Mouse (Mus musculus): Measurements from ENCODE around the gene Prss1. TPM values are rescaled to one million over a fixed set of nuclear protein-coding genes. Genes with fewer than 3 reads are reported as not detected.
"Not testable (repeated sequence)": the region's sequence is repeated elsewhere in the genome, so short reads cannot be mapped to it uniquely, and the experiment has no call there.

Prss1 gene
- polyA plus RNA-seq (2014; fragmentation: Nextera tagmentation; extraction: Ambion mirVana): not detected in 2 replicates

GRCm38 (mm10) chr6:41458632-41459031 is at the start of gene Prss1:
Gene Prss1, plus strand, starts transcription at chr6:41458932.
- not testable (repeated sequence) for DNase-seq (ENCODE audit: low spot score); H3K4me2 ChIP-seq; H3K9ac ChIP-seq (ENCODE audit: low read depth, low read length); H3K4me1 ChIP-seq (replicated peaks; ENCODE audit: control insufficient read depth, insufficient read depth, low read length); ATAC-seq (replicated peaks; ENCODE audit: low FRiP score); H3K4me3 ChIP-seq (ENCODE audit: low read depth, low read length); H3K9me3 ChIP-seq (ENCODE audit: control insufficient read depth, low read length); H3K36me3 ChIP-seq (ENCODE audit: control insufficient read depth, insufficient read depth, low read length); H3K27ac ChIP-seq (ENCODE audit: low read depth, low read length); H3K27me3 ChIP-seq (replicated peaks; ENCODE audit: control insufficient read depth, insufficient read depth, low read length)

- ATAC-seq (replicated peaks; ENCODE audit: low FRiP score): not testable (repeated sequence)
- 75% methylated on average over 1 of the region's 2 CpGs for WGBS
Measured at GRCm38 (mm10) chr6:41442261-41442660, 16.5 kb upstream of the Prss1 start.

GRCm38 (mm10) chr6:41446045-41446444 is 12.7 kb upstream of the Prss1 start, which contains the start of gene Gm10334:
Gene Gm10334, minus strand, starts transcription at chr6:41446145.
- not testable (repeated sequence) for H3K4me2 ChIP-seq; H3K9ac ChIP-seq (ENCODE audit: low read depth, low read length); ATAC-seq (replicated peaks; ENCODE audit: low FRiP score); H3K27me3 ChIP-seq (replicated peaks; ENCODE audit: control insufficient read depth, insufficient read depth, low read length); H3K27ac ChIP-seq (ENCODE audit: low read depth, low read length); H3K4me1 ChIP-seq (replicated peaks; ENCODE audit: control insufficient read depth, insufficient read depth, low read length); DNase-seq (ENCODE audit: low spot score); H3K36me3 ChIP-seq (ENCODE audit: control insufficient read depth, insufficient read depth, low read length); H3K9me3 ChIP-seq (ENCODE audit: control insufficient read depth, low read length); H3K4me3 ChIP-seq (ENCODE audit: low read depth, low read length)

More at GRCm38 (mm10) chr6:41442261-41442660, 16.5 kb upstream of the Prss1 start:
- not testable (repeated sequence) for H3K4me1 ChIP-seq (replicated peaks; ENCODE audit: control insufficient read depth, insufficient read depth, low read length); H3K4me3 ChIP-seq (ENCODE audit: low read depth, low read length); H3K27me3 ChIP-seq (replicated peaks; ENCODE audit: control insufficient read depth, insufficient read depth, low read length); H3K4me2 ChIP-seq; H3K9me3 ChIP-seq (ENCODE audit: control insufficient read depth, low read length); H3K27ac ChIP-seq (ENCODE audit: low read depth, low read length); DNase-seq (ENCODE audit: low spot score); H3K36me3 ChIP-seq (ENCODE audit: control insufficient read depth, insufficient read depth, low read length); H3K9ac ChIP-seq (ENCODE audit: low read depth, low read length)

- H3K9ac ChIP-seq (ENCODE audit: low read depth, low read length): no peak overlapping the region
- H3K27ac ChIP-seq (ENCODE audit: low read depth, low read length): no peak overlapping the region
- DNase-seq (ENCODE audit: low spot score) (no peak), ATAC-seq (replicated peaks; ENCODE audit: low FRiP score) (no peak)
- H3K4me2 ChIP-seq: no peak overlapping the region
- H3K36me3 ChIP-seq (ENCODE audit: control insufficient read depth, insufficient read depth, low read length): no peaks in the 10 kb centered on the region
- no peak overlapping the region for H3K4me3 ChIP-seq (ENCODE audit: low read depth, low read length)
- H3K9me3 ChIP-seq (ENCODE audit: control insufficient read depth, low read length): no peaks in the 10 kb centered on the region
- 72% methylated on average over 3 of the region's 3 CpGs for WGBS
- H3K4me1 ChIP-seq (replicated peaks; ENCODE audit: control insufficient read depth, insufficient read depth, low read length): no peaks in the 10 kb centered on the region
- H3K27me3 ChIP-seq (replicated peaks; ENCODE audit: control insufficient read depth, insufficient read depth, low read length): no peaks in the 10 kb centered on the region
Measured at GRCm38 (mm10) chr6:41499374-41499773, 40.6 kb downstream of the Prss1 start.

DNA sequence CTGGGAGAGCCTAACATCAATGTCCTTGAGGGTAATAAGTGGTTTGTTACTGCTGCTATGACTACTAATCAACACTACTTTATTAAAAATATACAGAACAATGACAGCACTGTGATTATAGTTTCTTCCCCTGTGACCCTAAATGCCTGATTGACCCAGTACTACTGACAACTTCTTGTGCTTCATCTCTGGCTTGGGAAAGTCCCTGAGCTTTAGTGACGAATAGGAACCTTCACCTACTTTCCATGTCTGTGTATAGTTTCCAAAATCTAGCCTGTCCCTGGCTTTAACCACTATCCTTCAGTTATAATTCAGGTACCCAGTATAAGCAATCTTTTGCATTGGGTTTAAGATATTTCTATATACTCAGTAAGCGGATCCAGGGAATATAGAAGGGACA is 46.2 kb downstream of the Prss1 start:
- H3K9ac ChIP-seq (ENCODE audit: low read depth, low read length): no peak overlapping the region
- no peak overlapping the region for H3K4me2 ChIP-seq
- ATAC-seq (replicated peaks; ENCODE audit: low FRiP score) (no peak), DNase-seq (ENCODE audit: low spot score) (no peak)
- no peaks in the 10 kb centered on the region for H3K27me3 ChIP-seq (replicated peaks; ENCODE audit: control insufficient read depth, insufficient read depth, low read length)
- no peaks in the 10 kb centered on the region for H3K9me3 ChIP-seq (ENCODE audit: control insufficient read depth, low read length)
- WGBS: 77% methylated on average over 2 of the region's 2 CpGs
- no peaks in the 10 kb centered on the region for H3K4me1 ChIP-seq (replicated peaks; ENCODE audit: control insufficient read depth, insufficient read depth, low read length)
- no peaks in the 10 kb centered on the region for H3K36me3 ChIP-seq (ENCODE audit: control insufficient read depth, insufficient read depth, low read length)
- H3K4me3 ChIP-seq (ENCODE audit: low read depth, low read length): no peak overlapping the region
- H3K27ac ChIP-seq (ENCODE audit: low read depth, low read length): no peak overlapping the region

- Histone ChIP-seq H3K27me3 (replicated peaks; ENCODE audit: control insufficient read depth, insufficient read depth, low read length) (no peaks in the 10 kb centered on the region), H3K27ac (ENCODE audit: low read depth, low read length) (no peak overlapping the region), H3K4me1 (replicated peaks; ENCODE audit: control insufficient read depth, insufficient read depth, low read length) (no peaks in the 10 kb centered on the region), H3K4me3 (ENCODE audit: low read depth, low read length) (no peak overlapping the region), H3K9ac (ENCODE audit: low read depth, low read length) (no peak overlapping the region), H3K36me3 (ENCODE audit: control insufficient read depth, insufficient read depth, low read length) (no peaks in the 10 kb centered on the region), H3K4me2 (no peak overlapping the region), H3K9me3 (ENCODE audit: control insufficient read depth, low read length) (no peaks in the 10 kb centered on the region)
- ATAC-seq (replicated peaks; ENCODE audit: low FRiP score): no peak
- no peak for DNase-seq (ENCODE audit: low spot score)
- WGBS: 66% methylated on average over 6 of the region's 6 CpGs
Measured at GRCm38 (mm10) chr6:41505323-41505722, 46.6 kb downstream of the Prss1 start.

Other genes with a start within 250 kb of the Prss1 start
- not detected in 2 replicates for gene Try4, start 156.7 kb upstream of the Prss1 start, polyA plus RNA-seq (2014; fragmentation: Nextera tagmentation; extraction: Ambion mirVana)
- not detected in 2 replicates for gene Try5, start 142.1 kb upstream of the Prss1 start, polyA plus RNA-seq (2014; fragmentation: Nextera tagmentation; extraction: Ambion mirVana)
- not detected in 2 replicates for gene Try10, start 104.8 kb upstream of the Prss1 start, polyA plus RNA-seq (2014; fragmentation: Nextera tagmentation; extraction: Ambion mirVana)
- gene Prss3, start 81.3 kb upstream of the Prss1 start, polyA plus RNA-seq (2014; fragmentation: Nextera tagmentation; extraction: Ambion mirVana): not detected in 2 replicates
- gene Gm5771, start 66.6 kb upstream of the Prss1 start, polyA plus RNA-seq (2014; fragmentation: Nextera tagmentation; extraction: Ambion mirVana): not detected in 2 replicates
- gene Gm10334, start 12.8 kb upstream of the Prss1 start, polyA plus RNA-seq (2014; fragmentation: Nextera tagmentation; extraction: Ambion mirVana): not detected in 2 replicates
- 0.22 TPM in 1 of 2 replicates, not detected in the other for gene Prss2, start 62.9 kb downstream of the Prss1 start, polyA plus RNA-seq (2014; fragmentation: Nextera tagmentation; extraction: Ambion mirVana)
- 5.7 and 6.3 TPM in 2 replicates for gene Ephb6, start 146.6 kb downstream of the Prss1 start, polyA plus RNA-seq (2014; fragmentation: Nextera tagmentation; extraction: Ambion mirVana)
- gene Trpv6, start 177.5 kb downstream of the Prss1 start, polyA plus RNA-seq (2014; fragmentation: Nextera tagmentation; extraction: Ambion mirVana): 0.07 and 0.27 TPM in 2 replicates
- gene Trpv5, start 221.8 kb downstream of the Prss1 start, polyA plus RNA-seq (2014; fragmentation: Nextera tagmentation; extraction: Ambion mirVana): 0.07 TPM in 1 of 2 replicates, not detected in the other
- not detected in 2 replicates for gene Llcfc1, start 225.5 kb downstream of the Prss1 start, polyA plus RNA-seq (2014; fragmentation: Nextera tagmentation; extraction: Ambion mirVana)
- gene Kel, start 245.4 kb downstream of the Prss1 start, polyA plus RNA-seq (2014; fragmentation: Nextera tagmentation; extraction: Ambion mirVana): 150 and 153 TPM in 2 replicates